Mouse (Mus musculus) gastrocnemius, adult 18-20 months (tissue): ENCODE data around the gene Rftn1. TPM values are rescaled to one million over a fixed set of nuclear protein-coding genes. Genes with fewer than 3 reads are reported as not detected.

Experiments
- DNase-seq: peaks from one replicate; pipeline ENCODE4 v3.0.0; 2021; ENCODE audit warnings: low spot score
- total RNA-seq, 2 experiments: library from RNA; stranded (reverse); gene quantifications; 2 replicates each; pipeline ENCODE4 v1.2.3; 2021

Gene Rftn1
- total RNA-seq, 2 experiments from 2014 or later, result 10.3 to 10.6 TPM

GRCm38 (mm10) chr17:50094596-50094995, 95.9 kb downstream of the Rftn1 start:
- DNase-seq, result no peak

DNA sequence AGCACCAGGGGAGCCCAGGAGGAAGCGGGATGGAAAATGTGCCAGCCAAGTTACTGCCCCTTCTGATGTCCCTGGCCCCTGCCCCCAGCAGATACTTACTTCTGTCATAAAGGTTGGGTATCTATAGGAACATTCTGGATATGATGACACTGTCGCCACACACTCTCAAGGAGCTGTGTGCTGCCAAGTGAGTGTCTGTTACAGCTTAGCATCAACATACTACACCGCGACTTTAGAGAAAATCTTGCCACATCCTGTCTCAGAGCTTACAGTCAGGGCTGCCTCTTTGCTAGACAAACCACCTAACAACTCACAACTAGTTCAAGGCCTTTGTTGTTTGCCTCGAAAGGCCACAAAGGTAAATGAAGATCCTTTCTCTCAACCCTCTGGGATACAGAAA, 96.4 kb downstream of the Rftn1 start:
- no peak for DNase-seq

DNA sequence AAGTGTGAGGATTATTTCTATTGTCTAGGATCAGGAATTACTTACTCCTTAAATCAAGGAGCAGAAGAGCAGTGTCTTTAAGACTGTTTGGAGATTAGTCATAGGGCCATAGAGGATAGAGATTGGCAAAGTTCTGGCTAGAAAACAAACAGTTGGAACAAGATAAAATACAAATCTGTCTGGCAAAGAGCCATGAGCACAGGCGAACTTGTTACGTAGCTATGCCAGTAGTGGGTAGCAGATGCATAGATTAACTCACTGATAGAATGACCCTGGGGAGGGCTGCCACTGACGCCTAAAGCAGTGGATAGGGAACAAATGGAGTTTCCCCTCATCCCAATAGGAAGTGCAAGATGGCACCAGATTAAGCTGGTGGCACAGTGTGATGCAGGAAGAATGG, 97.1 kb downstream of the Rftn1 start:
- DNase-seq, result no peak

DNA sequence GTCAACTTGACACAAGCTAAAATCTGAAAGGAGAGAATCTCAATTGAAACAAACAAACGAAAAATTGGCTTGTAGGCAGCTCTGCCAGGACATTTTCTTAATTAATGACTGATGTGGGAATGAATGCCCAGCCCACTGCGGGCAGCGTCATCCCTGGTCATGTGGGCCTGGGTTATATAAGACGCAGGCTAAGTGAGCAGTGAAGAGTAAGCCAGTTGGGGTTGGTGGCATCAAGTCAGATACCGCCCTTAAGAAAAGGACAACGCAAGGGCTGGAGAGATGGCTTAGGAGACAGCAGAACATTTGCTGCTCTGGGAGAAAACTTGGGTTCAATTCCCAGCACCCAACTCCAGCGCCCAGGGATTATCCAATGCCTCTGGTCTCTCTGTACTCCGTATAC, 97.6 kb downstream of the Rftn1 start:
- DNase-seq, result no peak

DNA sequence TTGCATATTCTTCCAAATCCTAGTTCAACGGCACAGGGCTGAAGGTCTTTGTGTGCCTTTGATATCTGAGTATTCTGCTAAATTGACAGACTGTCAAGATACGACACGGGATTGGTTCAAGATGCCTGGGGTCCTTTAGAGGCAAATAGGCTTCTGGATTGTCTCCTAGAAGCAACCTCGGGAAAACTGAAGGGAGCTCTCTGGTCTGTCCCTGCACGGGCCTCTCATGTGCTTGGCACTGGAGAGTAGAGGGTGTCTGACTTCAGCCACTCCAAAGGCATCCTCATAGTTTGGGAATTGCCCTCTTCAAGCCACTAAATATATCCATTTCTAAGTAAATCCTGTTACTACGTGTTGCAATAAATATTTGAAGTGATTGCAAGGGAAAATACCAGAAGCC, 98.6 kb downstream of the Rftn1 start:
- DNase-seq, result no peak

GRCm38 (mm10) chr17:50089725-50090124, 100.7 kb downstream of the Rftn1 start:
- DNase-seq, result no peak

DNA sequence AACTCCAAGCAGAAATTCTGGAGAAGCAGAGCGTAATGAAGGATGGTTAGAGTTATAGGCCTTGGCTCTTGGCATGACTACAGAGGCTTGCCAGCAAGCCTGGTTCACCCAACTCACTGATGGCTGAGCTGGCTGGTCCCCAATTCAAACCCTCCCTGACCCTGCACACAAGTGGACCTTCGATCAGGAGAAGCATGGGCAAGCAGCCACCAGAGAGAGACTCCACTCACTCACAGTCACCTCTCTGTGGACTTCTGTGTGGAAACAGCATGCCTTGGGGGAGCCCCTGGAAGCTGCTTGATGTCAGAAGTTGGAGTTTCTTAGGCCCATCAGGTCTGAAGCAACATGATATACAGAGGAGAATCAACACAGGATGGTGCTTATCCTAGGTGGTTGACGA, 102.4 kb downstream of the Rftn1 start:
- DNase-seq, result no peak

DNA sequence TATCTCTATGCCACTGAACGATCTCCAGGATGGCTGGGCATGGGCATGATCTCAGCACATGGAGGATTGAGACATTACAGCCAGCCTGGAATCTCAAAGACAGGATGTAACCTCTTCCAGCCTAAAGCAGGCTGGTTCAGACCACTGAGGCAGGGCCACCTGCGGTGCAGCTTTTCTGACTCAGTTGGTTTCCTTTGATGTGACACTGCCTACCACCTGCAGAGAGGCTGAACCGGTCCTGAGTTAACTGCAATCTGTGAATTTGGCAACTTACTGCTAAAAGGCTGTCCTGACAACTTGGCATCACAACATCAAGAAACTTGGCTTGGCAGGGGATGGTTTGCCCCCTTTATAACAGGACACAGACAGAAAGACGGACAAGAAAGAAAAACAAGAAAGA, 103.6 kb downstream of the Rftn1 start:
- DNase-seq, result no peak

DNA sequence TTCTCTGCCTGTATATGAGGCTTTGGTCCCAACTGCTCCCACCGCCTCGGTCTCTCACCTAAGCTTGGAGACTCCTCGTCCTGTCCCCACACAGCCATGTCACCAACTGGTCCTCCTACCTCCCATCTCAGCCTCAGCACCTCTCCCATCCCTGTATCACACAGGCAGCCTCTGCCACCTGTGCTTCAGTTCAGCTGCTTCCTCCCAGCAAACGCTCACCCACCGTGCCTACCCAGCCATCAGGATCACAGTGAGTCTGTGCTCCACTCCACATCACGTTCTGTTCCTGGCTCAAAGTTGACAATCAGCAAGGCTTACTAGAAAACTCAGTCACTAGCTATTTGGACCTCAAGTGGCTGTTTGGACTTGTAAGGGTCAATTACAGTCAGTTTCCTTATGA, 105.8 kb downstream of the Rftn1 start:
- DNase-seq, result no peak

DNA sequence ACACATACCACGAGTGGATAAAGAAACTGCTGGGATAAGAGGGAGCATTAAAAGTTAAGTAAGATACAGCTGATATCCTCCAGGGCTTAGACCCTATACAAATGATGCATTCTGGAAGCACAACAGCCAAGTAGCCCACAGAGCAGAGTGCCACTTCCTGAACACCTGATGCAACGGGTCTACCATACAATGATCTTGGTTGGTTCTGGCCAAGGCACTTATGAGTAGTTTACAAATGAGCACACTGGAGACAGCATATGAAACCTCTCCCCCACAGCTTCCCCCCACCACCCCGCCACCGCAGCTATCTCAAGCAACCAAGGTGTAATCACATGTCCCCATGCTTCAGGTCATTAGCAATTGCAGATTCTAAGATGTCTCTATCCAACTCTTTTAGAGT, 106.5 kb downstream of the Rftn1 start:
- DNase-seq, result no peak

DNA sequence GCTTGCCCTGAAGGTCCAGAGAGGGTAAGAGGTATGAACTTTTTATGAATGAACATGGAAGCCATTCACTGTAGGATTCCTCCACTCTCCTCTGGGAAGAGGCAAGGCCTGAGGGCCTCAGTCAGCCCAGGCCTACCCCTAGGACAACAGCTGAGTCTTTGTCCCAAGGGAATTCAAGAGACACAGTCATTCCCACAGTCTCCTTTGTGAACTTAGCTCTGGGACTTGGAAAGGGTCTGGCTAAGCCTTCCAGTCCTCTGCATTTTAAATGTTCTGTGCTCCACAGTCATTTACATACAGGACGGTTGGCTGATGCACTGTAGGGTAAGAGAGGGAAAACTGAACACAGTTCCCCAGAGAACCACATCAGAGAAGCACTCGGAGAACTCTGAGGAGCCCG, 107.5 kb downstream of the Rftn1 start:
- no peak for DNase-seq

DNA sequence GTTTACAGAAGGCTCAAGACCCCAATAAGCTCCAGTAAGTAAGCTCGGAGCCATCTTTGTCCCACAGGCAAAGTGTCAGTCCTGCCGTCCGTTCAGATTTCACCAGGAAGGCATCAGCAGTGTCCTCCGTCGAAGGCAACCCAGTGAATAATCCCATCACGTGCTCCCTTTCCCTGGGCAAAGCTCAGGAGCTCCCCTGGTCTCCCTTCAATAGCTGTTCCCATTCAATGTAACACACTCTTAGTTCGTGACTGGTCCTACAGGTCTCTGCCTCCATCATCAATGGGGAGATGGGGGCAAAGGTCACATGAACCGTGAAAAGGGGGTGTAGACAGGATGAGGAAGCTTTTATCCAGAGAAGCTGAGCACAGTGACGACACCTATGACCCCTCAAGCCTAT, 108.8 kb downstream of the Rftn1 start:
- DNase-seq, result no peak

GRCm38 (mm10) chr17:50080991-50081390, 109.5 kb downstream of the Rftn1 start:
- DNase-seq, result no peak

DNA sequence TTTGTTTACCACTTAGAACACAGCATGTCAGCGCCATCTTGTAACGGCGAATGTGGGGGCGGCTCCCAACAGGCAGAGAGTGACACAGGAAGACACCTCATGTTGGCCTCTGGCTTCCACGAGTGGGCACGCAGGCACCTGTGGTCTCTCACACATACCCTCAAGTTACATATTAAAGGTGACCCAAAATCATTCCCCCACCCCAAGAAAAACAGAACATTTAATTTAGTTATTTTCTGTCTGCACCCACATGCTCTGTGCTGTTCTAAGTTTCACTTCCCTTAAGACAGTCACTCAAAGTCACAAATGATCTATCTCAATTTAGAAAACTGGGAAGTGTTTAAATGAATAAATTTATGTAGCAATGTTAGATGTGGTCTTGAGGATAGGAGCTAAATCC, 111.7 kb downstream of the Rftn1 start:
- DNase-seq, result no peak

DNA sequence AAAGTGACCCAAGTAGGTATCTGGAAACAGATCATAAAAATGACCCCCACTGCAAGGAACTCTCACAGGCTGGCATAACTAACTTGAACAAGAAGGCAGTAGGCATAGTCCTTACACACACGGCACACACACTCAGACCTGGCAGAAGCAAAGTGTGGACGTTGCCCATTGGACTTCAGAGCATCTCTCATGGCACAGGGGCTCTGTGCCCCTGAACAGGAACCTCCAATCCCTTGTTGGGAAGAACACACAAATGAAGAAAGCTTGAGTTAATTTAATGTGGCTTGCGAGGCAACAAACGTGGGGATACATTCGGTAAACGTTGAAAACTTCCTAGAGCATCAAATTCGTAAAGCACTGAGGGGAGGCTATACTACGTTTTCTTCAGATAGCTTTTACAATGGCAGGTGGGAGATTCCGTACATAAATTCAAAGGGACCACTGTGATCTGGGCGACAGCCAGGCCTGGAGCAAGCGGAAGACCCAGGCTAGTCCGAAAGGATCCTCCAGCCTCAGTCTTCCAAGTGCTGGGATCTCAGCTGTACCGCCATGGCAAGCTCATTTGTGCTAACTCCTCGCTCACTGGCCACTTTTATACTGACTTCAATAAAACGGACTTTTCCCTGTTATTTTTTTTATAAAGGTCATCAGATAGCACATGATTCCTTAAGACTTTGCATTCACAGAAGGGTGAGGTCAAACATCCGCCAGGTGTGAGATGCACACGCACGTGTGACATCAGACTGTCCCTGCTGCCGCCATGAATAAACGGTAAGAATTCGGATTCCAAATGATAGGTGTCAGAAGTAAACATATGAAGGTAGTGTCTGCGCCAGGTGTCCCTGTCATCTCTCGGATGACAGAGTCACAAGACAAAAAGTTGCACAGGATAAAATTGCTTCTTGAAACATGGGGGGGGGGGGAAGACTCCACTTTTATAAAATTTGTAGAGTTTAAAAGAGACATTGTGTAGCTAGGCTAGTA, 117.2 kb downstream of the Rftn1 start:
- DNase-seq, result no peak

DNA sequence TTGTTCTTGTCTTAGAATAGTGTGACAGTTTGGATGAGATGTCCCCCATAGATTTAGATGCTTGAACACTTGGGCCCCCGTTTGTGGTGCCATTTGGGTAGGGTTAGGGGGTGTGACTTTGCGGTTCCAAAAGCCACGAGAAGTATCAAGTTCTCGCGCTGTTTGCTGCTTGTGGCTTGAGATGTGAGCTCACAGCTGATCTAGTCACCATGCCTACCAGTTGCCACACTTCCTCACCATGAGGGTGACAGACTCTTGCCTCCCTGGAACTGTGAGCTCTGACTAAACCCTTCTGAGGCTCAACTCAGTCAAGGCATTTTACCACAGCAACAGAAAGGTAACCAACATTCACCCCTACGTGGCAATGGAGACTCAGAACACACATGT, 118.9 kb downstream of the Rftn1 start:
- DNase-seq, result no peak

DNA sequence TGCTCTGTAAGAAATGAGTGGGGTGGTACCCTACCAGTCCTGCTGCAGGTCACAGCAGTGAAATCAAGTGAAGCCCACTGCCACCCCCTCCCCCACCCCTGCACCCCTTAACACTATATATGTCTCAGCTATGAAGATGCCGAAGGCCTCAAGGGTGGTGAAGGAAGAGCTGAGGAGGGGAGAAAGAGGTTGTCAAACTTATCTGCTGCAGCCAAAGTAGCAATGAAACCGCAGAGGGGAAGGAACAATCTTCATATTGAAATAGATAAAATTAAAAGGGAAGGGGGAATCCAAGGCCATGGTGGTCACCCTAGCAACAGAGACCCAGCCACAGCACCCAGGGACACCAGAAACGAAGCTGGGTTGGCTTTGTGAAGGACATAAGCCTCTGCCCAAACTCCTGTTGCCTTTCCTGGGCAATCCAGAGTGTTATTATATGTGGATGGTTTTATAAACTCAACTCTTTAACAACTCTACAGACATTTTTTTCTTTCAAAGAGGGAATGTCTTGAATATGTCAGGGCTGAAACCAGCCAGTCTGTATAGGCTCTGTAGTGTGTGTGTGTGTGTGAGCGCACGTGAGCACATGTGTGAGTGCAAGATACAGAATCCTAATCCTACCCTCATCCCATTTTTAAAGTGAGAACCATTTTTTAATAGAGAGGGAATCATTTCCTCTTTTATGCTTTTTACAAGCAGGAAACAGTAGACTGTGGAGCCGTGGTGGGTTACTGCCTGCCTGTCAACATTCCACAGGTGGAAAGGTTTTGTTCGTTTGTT, 119.5 kb downstream of the Rftn1 start:
- no peak for DNase-seq

DNA sequence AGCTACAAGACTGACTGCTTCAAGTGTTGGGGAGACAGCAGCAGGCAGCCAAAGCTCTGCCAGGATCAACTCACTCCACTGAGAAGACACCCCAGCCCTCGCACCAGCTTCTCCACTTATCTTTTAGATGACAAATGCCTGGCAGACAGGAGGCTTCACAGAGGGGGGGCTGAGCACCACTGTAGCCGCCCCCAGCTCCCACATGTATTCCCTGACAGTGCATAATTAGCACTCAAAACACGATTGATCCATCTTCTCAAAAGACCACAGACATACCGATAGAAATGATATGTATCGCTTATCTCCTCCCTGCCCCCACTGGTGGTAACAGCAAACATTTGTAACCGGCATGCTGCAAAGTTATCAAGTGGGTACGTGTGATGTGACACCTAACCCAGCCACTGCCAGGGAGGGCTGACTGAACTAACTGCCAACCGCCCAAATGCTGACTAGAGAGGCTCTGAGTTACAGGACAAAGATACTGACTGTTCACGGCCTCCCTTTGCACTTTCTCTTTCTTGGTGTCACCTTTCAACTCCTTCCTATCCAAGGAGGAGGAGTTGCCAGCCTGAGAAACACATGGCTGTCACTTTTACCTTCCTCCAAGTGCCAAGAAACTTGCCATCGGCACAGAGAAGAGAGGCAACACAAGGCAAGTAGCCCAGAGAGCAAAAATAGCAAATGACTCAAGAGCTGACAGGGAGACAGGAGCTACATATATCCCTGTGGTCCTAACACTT, 120.4 kb downstream of the Rftn1 start:
- DNase-seq, result peak; percentile 91

GRCm38 (mm10) chr17:50069205-50069604, 121.3 kb downstream of the Rftn1 start:
- no peak for DNase-seq

- DNase-seq, result no peak
Measured at GRCm38 (mm10) chr17:50068681-50069138, 121.8 kb downstream of the Rftn1 start.

DNA sequence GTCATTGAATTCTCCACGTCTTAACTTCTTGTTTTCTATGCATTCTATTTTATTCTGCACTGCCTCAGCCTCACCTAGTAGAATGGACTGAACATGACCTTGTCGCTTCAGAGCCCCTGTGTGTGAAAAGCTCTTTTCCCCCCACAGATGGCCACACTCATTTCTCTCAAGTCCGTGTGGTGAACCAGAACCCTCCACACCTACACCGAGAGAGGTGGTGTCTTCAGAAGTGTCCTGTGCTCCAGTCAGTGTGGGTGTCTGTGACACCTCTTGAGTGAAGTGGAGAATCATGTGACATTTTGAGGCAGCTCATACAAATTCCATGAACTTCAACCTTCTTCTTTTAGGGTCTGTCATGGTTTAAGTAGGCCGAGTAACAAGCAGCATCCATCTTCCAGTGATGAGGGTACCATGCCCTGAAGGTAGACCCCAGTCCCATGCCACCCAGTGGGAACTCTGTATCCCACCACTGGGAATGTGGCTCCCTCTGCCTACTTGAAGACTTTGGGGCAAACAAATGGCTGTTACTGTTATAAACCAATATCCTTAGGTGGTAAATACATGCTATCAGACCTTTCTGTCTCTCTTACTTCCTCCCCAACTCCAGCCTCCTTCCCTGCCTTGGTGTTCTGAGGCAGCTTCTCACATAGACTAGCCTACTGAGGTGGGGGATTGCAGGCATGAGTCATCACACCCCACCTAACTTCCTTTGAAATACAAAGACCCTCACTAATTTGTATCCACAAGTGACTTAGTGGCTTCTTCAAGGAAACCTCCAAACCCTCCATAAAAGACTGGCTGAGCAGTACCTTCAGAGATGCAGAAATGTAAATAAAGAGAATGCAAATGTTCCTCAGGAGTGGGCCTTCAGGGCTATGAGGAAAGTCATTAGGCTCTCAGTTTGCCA, 122.4 kb downstream of the Rftn1 start:
- no peak for DNase-seq
